Mouse (Mus musculus) myocyte (in vitro differentiated cells): Measurements from ENCODE around the gene Plin3. TPM values are rescaled to one million over a fixed set of nuclear protein-coding genes. Genes with fewer than 3 reads are reported as not detected.

ENCODE experiments used
- H3K27me3 ChIP-seq: one replicate; pipeline ENCODE4 v1.6.1; 2011; ENCODE audit not compliant: control insufficient read depth, insufficient read depth, insufficient read length
- H3K36me3 ChIP-seq: one replicate; pipeline ENCODE4 v1.6.1; 2011; ENCODE audit not compliant: control insufficient read depth, insufficient read depth
- H3K4me2 ChIP-seq: one replicate; pipeline ENCODE4 v1.6.1; 2011; ENCODE audit warnings: low read depth, control low read depth
- H3K4me3 ChIP-seq: one replicate; pipeline ENCODE4 v1.5.1; 2011; ENCODE audit warnings: mild to moderate bottlenecking, control low read depth, moderate library complexity
- H3K79me2 ChIP-seq: one replicate; pipeline ENCODE4 v1.6.1; 2011; ENCODE audit not compliant: control insufficient read depth, insufficient read depth
- H3ac ChIP-seq: one replicate; pipeline ENCODE4 v1.6.1; 2011; ENCODE audit not compliant: control insufficient read depth, insufficient read length
- CEBPB ChIP-seq: IDR thresholded peaks from 2 replicates; pipeline ENCODE4 v1.6.1; 2011; ENCODE audit warnings: mild to moderate bottlenecking, moderate library complexity; ENCODE audit not compliant: poor library complexity, insufficient read depth, severe bottlenecking
- E2F4 ChIP-seq: IDR thresholded peaks from one replicate; pipeline ENCODE4 v1.6.1; 2011; ENCODE audit warnings: mild to moderate bottlenecking, control low read depth, moderate library complexity; ENCODE audit not compliant: insufficient read depth
- MAX ChIP-seq: IDR thresholded peaks from one replicate; pipeline ENCODE4 v1.6.1; 2011; ENCODE audit warnings: low read depth, mild to moderate bottlenecking, control low read depth
- MYOD1 ChIP-seq, 3 experiments: IDR thresholded peaks; one replicate each; pipeline ENCODE4 v1.6.1; 2011; ENCODE audit warnings: control low read depth in 2 of 3, low read depth in 2 of 3, mild to moderate bottlenecking in 2 of 3, moderate library complexity in 1 of 3; ENCODE audit not compliant: insufficient read length in 2 of 3, control insufficient read depth in 1 of 3
- MYOG ChIP-seq, 3 experiments: IDR thresholded peaks; one replicate each; pipeline ENCODE4 v1.6.1; 2011; ENCODE audit warnings: control low read depth in 2 of 3, low read depth in 2 of 3, mild to moderate bottlenecking in 2 of 3; ENCODE audit not compliant: insufficient read length in 2 of 3, control insufficient read depth in 1 of 3, insufficient read depth in 1 of 3
- POLR2A ChIP-seq: IDR thresholded peaks from one replicate; pipeline ENCODE4 v1.6.1; 2011; ENCODE audit warnings: low read depth, mild to moderate bottlenecking, control low read depth, moderate library complexity; ENCODE audit not compliant: insufficient read length
- POLR2AphosphoS2 ChIP-seq: IDR thresholded peaks from one replicate; pipeline ENCODE4 v1.6.1; 2011; ENCODE audit warnings: low read depth, control low read depth; ENCODE audit not compliant: insufficient read length
- REST ChIP-seq: IDR thresholded peaks from one replicate; pipeline ENCODE4 v1.6.1; 2011; ENCODE audit warnings: mild to moderate bottlenecking, control low read depth, moderate library complexity; ENCODE audit not compliant: insufficient read depth, insufficient read length
- SRF ChIP-seq: IDR thresholded peaks from one replicate; pipeline ENCODE4 v1.6.1; 2011; ENCODE audit warnings: low read depth; ENCODE audit not compliant: control insufficient read depth, insufficient read length
- TCF12 ChIP-seq: IDR thresholded peaks from one replicate; pipeline ENCODE4 v1.6.1; 2011; ENCODE audit warnings: mild to moderate bottlenecking, control low read depth; ENCODE audit not compliant: poor library complexity, insufficient read depth, severe bottlenecking
- TCF3 ChIP-seq: IDR thresholded peaks from one replicate; pipeline ENCODE4 v1.6.1; 2011; ENCODE audit warnings: low read depth, control low read depth; ENCODE audit not compliant: insufficient read length
- USF1 ChIP-seq: IDR thresholded peaks from one replicate; pipeline ENCODE4 v1.6.1; 2011; ENCODE audit warnings: low read depth, mild to moderate bottlenecking, control low read depth, moderate library complexity
- polyA plus RNA-seq: library from polyadenylated mRNA; unstranded; fragments of >200 nt; fragmentation: generic; extraction: Trizol; gene quantifications from one replicate; pipeline ENCODE4 v1.2.1, GENCODE M21; 2012; ENCODE audit warnings: missing spikeins

Gene Plin3
- polyA plus RNA-seq, result 44.8 TPM

DNA sequence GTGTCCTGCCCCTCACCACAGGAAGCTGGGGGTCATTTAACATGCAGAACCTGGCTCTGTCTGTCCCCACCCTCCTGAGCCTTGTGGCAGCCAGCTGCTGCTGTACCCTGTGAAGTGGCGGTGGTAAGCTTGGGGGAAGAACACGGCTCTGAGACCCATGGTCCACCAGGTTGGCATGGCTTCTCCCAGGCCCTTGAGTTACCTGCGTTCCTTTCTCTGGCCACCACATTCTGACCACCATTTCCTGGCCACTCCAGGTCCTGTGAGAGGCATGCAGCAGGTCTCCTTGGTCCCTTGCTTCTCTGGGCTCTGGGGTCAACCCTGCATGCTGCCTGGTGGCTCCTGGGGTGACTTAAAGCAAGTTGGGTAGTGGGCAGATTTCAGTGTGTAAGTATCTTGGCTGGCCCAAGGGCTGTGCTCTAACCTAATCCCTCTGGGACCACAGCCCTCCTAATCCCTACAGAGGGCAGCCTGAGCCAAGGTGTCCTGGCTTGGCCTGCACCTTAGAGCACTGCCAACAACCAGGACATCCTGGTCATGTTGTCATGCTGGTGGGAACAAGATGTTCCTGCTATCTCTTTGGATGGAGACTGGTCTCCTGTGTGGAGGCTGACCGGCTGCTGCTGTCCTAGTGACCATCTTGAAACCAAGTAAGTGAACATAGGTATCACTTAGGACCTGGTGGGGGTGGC lies at the start of gene Plin3:
Gene Plin3, minus strand, starts transcription at position 343 of the 692 bp plus-strand sequence.
- H3K27me3 ChIP-seq, result no peaks in the 10 kb centered on the region
- H3ac ChIP-seq, result no peak within 1 kb of the TSS
- H3K4me3 ChIP-seq, result no peak within 1 kb of the TSS
- no peak for TF ChIP-seq MYOG (IDR thresholded peaks at IDR 0.05; ENCODE audit: control insufficient read depth in 1 of 3, insufficient read depth in 1 of 3, insufficient read length in 2 of 3, low read depth in 2 of 3)
- no peak for TF ChIP-seq REST
- no peak for TF ChIP-seq E2F4
- no peak for TF ChIP-seq CEBPB
- no peak for TF ChIP-seq TCF12
- TF ChIP-seq MYOD1 (IDR thresholded peaks at IDR 0.05; ENCODE audit: control insufficient read depth in 1 of 3, insufficient read length in 2 of 3, low read depth in 2 of 3), result no peak
- no peak for TF ChIP-seq USF1
- TF ChIP-seq TCF3, result no peak
- TF ChIP-seq POLR2AphosphoS2, result no peak
- no peak for TF ChIP-seq MAX
- TF ChIP-seq POLR2A, result no peak
- no peak for TF ChIP-seq SRF
- H3K79me2 ChIP-seq, result peaks cover 11% of the 10 kb centered on the region
- H3K36me3 ChIP-seq, result no peaks in the 10 kb centered on the region
- H3K4me2 ChIP-seq, result no peak within 1 kb of the TSS

DNA sequence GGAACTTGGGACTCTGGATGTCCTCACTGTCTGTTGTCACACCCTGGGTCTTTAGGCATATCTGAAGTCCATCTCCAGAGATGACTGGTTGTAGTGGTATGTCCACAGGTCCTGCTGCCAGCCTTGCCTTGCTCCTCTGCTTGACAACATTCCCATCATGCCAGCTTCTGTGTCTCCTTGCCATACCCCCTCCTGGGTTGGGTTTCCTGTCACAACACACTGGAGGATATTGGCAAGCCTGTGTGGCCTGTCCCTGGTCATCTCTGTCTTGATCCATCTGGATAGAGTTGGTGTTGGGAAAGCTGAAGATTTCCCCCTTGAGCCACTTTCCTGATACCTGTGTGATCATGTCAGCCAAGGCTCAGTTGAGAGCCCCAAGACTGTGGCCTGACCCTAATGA lies 48.0 kb upstream of the Plin3 start:
- Histone ChIP-seq H3ac (no peak overlapping the region), H3K36me3 (no peaks in the 10 kb centered on the region), H3K79me2 (peaks cover 46% of the 10 kb centered on the region), H3K4me2 (peak overlapping the region; percentile 18), H3K4me3 (no peak overlapping the region), H3K27me3 (no peaks in the 10 kb centered on the region)
- TF ChIP-seq CEBPB, result no peak
- TF ChIP-seq MYOG (IDR thresholded peaks at IDR 0.05; ENCODE audit: control insufficient read depth in 1 of 3, insufficient read depth in 1 of 3, insufficient read length in 2 of 3, low read depth in 2 of 3), result no peak
- no peak for TF ChIP-seq MAX
- TF ChIP-seq SRF, result no peak
- no peak for TF ChIP-seq POLR2A
- no peak for TF ChIP-seq MYOD1 (IDR thresholded peaks at IDR 0.05; ENCODE audit: control insufficient read depth in 1 of 3, insufficient read length in 2 of 3, low read depth in 2 of 3)
- TF ChIP-seq POLR2AphosphoS2, result no peak
- TF ChIP-seq TCF3, result no peak
- TF ChIP-seq REST, result no peak
- no peak for TF ChIP-seq E2F4
- TF ChIP-seq TCF12, result no peak
- no peak for TF ChIP-seq USF1

DNA sequence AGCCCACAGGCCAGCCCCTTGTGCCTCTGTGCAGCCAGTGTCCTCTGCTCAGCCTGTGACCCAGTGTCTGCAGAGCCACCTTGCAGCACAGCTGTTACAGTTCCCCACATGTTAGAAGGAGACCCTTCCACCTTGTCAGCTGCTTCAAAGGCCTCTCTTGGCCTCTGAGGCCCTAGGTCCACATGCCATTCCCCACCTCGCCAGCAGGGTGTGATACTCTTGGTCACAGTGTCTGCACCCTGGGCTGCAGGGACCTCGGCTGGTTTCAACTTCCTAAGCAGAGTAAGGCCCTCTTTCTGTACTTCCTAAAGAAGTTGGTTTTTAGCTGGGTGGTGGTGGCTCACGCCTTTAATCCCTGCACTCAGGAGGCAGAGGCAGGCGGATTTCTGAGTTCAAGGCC lies 46.2 kb upstream of the Plin3 start:
- TF ChIP-seq TCF12 (no peak), POLR2A (no peak), MYOD1 (IDR thresholded peaks at IDR 0.05; ENCODE audit: control insufficient read depth in 1 of 3, insufficient read length in 2 of 3, low read depth in 2 of 3) (no peak), REST (no peak), TCF3 (no peak), E2F4 (no peak), SRF (no peak), POLR2AphosphoS2 (no peak), MAX (no peak), MYOG (IDR thresholded peaks at IDR 0.05; ENCODE audit: control insufficient read depth in 1 of 3, insufficient read depth in 1 of 3, insufficient read length in 2 of 3, low read depth in 2 of 3) (no peak), USF1 (no peak), CEBPB (no peak)
- Histone ChIP-seq H3ac (no peak overlapping the region), H3K27me3 (no peaks in the 10 kb centered on the region)

DNA sequence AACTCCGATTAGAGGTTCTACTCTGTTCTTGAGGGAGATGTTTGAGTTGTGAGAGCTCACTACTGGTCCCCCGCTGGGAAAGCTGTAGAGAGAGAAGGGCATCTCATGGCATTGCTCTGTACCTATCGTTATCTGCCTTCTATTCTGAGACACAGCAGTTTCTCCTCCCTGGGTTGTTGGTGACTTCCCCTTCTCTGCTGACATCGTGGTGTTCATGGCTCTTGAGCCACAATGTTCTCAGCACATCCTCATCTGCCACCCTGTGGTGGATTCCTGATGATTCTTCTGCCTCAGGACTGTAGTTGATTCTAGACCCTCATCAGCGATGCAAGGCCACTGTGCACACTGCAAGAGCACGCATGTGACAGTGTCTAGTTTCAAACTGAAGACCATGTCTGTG lies 45.1 kb upstream of the Plin3 start:
- Histone ChIP-seq H3K4me3 (no peak overlapping the region), H3K27me3 (no peaks in the 10 kb centered on the region), H3ac (no peak overlapping the region), H3K4me2 (no peak overlapping the region), H3K36me3 (no peaks in the 10 kb centered on the region), H3K79me2 (peaks cover 64% of the 10 kb centered on the region)
- TF ChIP-seq POLR2A (no peak), USF1 (no peak), CEBPB (no peak), REST (no peak), MYOD1 (IDR thresholded peaks at IDR 0.05; ENCODE audit: control insufficient read depth in 1 of 3, insufficient read length in 2 of 3, low read depth in 2 of 3) (no peak), TCF3 (no peak), SRF (no peak), TCF12 (no peak), MYOG (IDR thresholded peaks at IDR 0.05; ENCODE audit: control insufficient read depth in 1 of 3, insufficient read depth in 1 of 3, insufficient read length in 2 of 3, low read depth in 2 of 3) (no peak), E2F4 (no peak), MAX (no peak), POLR2AphosphoS2 (no peak)

More for the DNA sequence above, 46.2 kb upstream of the Plin3 start:
- Histone ChIP-seq H3K4me2 (no peak overlapping the region), H3K79me2 (peaks cover 56% of the 10 kb centered on the region), H3K36me3 (no peaks in the 10 kb centered on the region), H3K4me3 (no peak overlapping the region)
